Mouse (Mus musculus) spleen, adult 2 months (tissue): Measurements from ENCODE around the gene Apba1.

Experiments used
- CTCF ChIP-seq: fragments of 200-500 bp; IDR thresholded peaks from 2 replicates; pipeline ENCODE4 v1.5.1; 2011; ENCODE audit warnings: mild to moderate bottlenecking, inconsistent platforms; ENCODE audit not compliant: insufficient read depth, insufficient read length, insufficient replicate concordance; ENCODE audit errors: extremely low read depth
- POLR2A ChIP-seq: fragments of 200-500 bp; IDR thresholded peaks from 2 replicates; pipeline ENCODE4 v1.6.1; 2011; ENCODE audit warnings: low read depth, low read length, inconsistent platforms

GRCm38 (mm10) chr19:23967156-23967555, 208.5 kb downstream of the Apba1 start:
- TF ChIP-seq CTCF = no peak
- no peak for TF ChIP-seq POLR2A
